Mouse (Mus musculus): Measurements from ENCODE around the gene Rab31.

DNA sequence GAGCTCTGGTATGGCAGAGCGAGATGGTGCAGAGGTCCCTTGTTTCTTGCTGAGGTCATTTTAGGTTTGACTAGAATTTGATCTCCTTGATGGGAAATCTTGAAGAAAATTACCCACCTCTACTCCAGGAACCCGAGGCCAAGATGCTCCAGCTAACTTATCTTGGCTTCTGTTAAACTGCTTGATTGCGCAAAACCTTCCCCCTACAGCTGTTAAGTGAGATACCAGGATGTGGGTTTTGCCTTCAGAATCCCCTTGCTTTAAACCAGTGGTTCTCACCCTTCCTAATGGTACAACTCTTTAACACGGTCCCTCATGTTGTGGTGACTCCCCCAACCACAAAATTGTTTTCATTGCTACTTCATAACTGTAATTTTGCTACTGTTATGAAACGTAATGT is 60.8 kb downstream of the Rab31 start:
- TF ChIP-seq CTCF (IDR thresholded peaks at IDR 0.05; ENCODE audit: low read depth): no peak
- TF ChIP-seq EP300 (optimal IDR thresholded peaks at IDR 0.05): no peak

Data from stomach, postnatal 0 days (tissue).